Mouse (Mus musculus): ENCODE data around the gene Ahnak. TPM values are rescaled to one million over a fixed set of nuclear protein-coding genes. Genes with fewer than 3 reads are reported as not detected.

The Ahnak gene
- polyA plus RNA-seq, 1 experiment from 2014 or later = 28.7 TPM

- Histone ChIP-seq H3K4me3 (ENCODE audit: low read length) (no peak overlapping the region), H3K9ac (ENCODE audit: low read length) (no peak overlapping the region), H3K36me3 (ENCODE audit: control insufficient read depth, insufficient read depth) (no peaks in the 10 kb centered on the region), H3K4me1 (ENCODE audit: control insufficient read depth, insufficient read depth, low read length) (no peaks in the 10 kb centered on the region), H3K4me2 (ENCODE audit: low read depth, low read length) (no peak overlapping the region), H3K9me3 (replicated peaks; ENCODE audit: control insufficient read depth, low read length) (no peaks in the 10 kb centered on the region), H3K27me3 (ENCODE audit: control insufficient read depth, insufficient read depth, low read length) (no peaks in the 10 kb centered on the region), H3K27ac (ENCODE audit: low read length) (no peak overlapping the region)
- ATAC-seq (replicated peaks; ENCODE audit: extremely low read depth, insufficient read depth, low FRiP score) = no peak
- 84% methylated on average over 8 of the region's 8 CpGs for WGBS
Observed at GRCm38 (mm10) chr19:9099751-9100150, 110.7 kb downstream of the Ahnak start.

DNA sequence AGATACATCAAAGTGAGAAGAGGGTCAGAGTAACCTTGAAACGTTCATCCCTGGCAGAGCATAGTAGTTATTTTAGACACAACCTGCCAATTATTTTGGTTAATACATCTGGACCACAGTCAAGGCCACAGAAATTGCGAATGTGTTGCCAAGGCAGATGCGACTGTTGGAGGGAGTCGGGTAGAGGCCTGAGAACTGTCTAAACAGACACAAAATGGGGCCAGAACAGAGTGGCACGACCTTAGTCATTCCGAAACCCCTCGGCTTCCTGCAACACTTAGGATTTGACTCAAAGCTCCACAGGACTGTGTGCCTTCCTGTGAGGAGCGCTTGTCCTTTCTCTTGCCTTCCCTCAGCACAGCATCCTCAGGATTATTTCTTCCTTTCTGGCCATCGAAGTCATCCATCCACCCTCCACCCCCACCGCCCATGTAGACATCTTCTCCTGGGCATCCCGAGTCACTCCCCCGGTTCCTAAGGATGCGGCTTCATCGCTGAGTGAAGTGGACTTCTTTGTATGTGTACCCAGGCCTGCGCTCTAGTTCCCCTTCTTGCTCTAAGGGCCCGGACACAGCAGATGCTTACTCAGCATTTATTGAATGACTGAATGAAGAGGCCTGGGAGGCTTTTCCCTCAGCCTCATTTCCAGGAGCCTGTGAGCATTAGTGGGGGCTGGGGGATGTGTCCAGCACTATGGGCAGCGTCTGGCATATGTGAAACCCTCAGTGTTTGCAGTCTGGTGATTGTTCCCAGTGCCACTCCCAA is 111.4 kb downstream of the Ahnak start:
- Histone ChIP-seq H3K4me2 (ENCODE audit: low read depth, low read length) (no peak overlapping the region), H3K9me3 (replicated peaks; ENCODE audit: control insufficient read depth, low read length) (no peaks in the 10 kb centered on the region), H3K36me3 (ENCODE audit: control insufficient read depth, insufficient read depth) (no peaks in the 10 kb centered on the region), H3K4me3 (ENCODE audit: low read length) (no peak overlapping the region), H3K9ac (ENCODE audit: low read length) (no peak overlapping the region), H3K27ac (ENCODE audit: low read length) (no peak overlapping the region), H3K4me1 (ENCODE audit: control insufficient read depth, insufficient read depth, low read length) (no peaks in the 10 kb centered on the region), H3K27me3 (ENCODE audit: control insufficient read depth, insufficient read depth, low read length) (no peaks in the 10 kb centered on the region)
- WGBS = 79% methylated on average over 17 of the region's 17 CpGs
- no peak for ATAC-seq (replicated peaks; ENCODE audit: extremely low read depth, insufficient read depth, low FRiP score)

GRCm38 (mm10) chr19:9101062-9101457 is 112.0 kb downstream of the Ahnak start:
- Histone ChIP-seq H3K4me2 (ENCODE audit: low read depth, low read length) (no peak overlapping the region), H3K36me3 (ENCODE audit: control insufficient read depth, insufficient read depth) (no peaks in the 10 kb centered on the region), H3K27ac (ENCODE audit: low read length) (no peak overlapping the region), H3K9ac (ENCODE audit: low read length) (no peak overlapping the region), H3K9me3 (replicated peaks; ENCODE audit: control insufficient read depth, low read length) (no peaks in the 10 kb centered on the region), H3K27me3 (ENCODE audit: control insufficient read depth, insufficient read depth, low read length) (no peaks in the 10 kb centered on the region), H3K4me1 (ENCODE audit: control insufficient read depth, insufficient read depth, low read length) (peaks cover 3% of the 10 kb centered on the region), H3K4me3 (ENCODE audit: low read length) (no peak overlapping the region)
- 77% methylated on average over 2 of the region's 2 CpGs for WGBS
- no peak for ATAC-seq (replicated peaks; ENCODE audit: extremely low read depth, insufficient read depth, low FRiP score)

- no peak overlapping the region for H3K27ac ChIP-seq (ENCODE audit: low read length)
- ATAC-seq (replicated peaks; ENCODE audit: extremely low read depth, insufficient read depth, low FRiP score) = no peak
- no peak overlapping the region for H3K4me2 ChIP-seq (ENCODE audit: low read depth, low read length)
- no peaks in the 10 kb centered on the region for H3K9me3 ChIP-seq (replicated peaks; ENCODE audit: control insufficient read depth, low read length)
- 76% methylated on average over 4 of the region's 4 CpGs for WGBS
- H3K4me1 ChIP-seq (ENCODE audit: control insufficient read depth, insufficient read depth, low read length) = peaks cover 19% of the 10 kb centered on the region
- H3K9ac ChIP-seq (ENCODE audit: low read length) = no peak overlapping the region
- no peaks in the 10 kb centered on the region for H3K36me3 ChIP-seq (ENCODE audit: control insufficient read depth, insufficient read depth)
- H3K4me3 ChIP-seq (ENCODE audit: low read length) = no peak overlapping the region
- H3K27me3 ChIP-seq (ENCODE audit: control insufficient read depth, insufficient read depth, low read length) = no peaks in the 10 kb centered on the region
Observed at GRCm38 (mm10) chr19:9103986-9104385, 114.9 kb downstream of the Ahnak start.

- no peak overlapping the region for H3K4me2 ChIP-seq (ENCODE audit: low read depth, low read length)
- H3K9me3 ChIP-seq (replicated peaks; ENCODE audit: control insufficient read depth, low read length) = no peaks in the 10 kb centered on the region
- peaks cover 19% of the 10 kb centered on the region for H3K4me1 ChIP-seq (ENCODE audit: control insufficient read depth, insufficient read depth, low read length)
- no peak overlapping the region for H3K4me3 ChIP-seq (ENCODE audit: low read length)
- H3K9ac ChIP-seq (ENCODE audit: low read length) = no peak overlapping the region
- no peaks in the 10 kb centered on the region for H3K36me3 ChIP-seq (ENCODE audit: control insufficient read depth, insufficient read depth)
- no peak overlapping the region for H3K27ac ChIP-seq (ENCODE audit: low read length)
- WGBS = 59% methylated on average over 3 of the region's 3 CpGs
- no peaks in the 10 kb centered on the region for H3K27me3 ChIP-seq (ENCODE audit: control insufficient read depth, insufficient read depth, low read length)
- ATAC-seq (replicated peaks; ENCODE audit: extremely low read depth, insufficient read depth, low FRiP score) = no peak
Observed at GRCm38 (mm10) chr19:9105101-9105685, 116.1 kb downstream of the Ahnak start.

DNA sequence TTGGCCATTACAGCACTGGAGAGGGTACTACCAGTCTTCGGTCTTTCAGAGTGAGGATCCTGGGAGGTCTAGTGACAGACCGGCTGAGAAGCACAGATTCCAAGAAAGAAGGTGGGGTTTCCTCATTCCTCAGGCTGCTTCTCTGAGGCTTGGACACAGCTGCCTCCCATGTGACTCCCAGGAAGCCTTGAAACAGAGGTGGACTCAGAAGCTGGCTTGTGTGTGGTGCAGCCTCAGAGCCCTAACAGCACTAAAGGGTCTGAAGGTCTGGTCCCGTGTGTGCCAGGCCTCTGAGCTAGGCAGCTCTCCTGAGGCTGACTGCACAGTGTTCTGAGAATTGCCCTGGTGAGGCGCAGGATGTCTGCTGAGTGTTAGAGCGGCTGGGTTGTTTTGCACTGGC is 117.0 kb downstream of the Ahnak start:
- WGBS = 49% methylated on average over 5 of the region's 5 CpGs
- 0 out of 2 replicates have a peak, but pooled peaks have one; percentile 14 for ATAC-seq (replicated peaks; ENCODE audit: extremely low read depth, insufficient read depth, low FRiP score)

DNA sequence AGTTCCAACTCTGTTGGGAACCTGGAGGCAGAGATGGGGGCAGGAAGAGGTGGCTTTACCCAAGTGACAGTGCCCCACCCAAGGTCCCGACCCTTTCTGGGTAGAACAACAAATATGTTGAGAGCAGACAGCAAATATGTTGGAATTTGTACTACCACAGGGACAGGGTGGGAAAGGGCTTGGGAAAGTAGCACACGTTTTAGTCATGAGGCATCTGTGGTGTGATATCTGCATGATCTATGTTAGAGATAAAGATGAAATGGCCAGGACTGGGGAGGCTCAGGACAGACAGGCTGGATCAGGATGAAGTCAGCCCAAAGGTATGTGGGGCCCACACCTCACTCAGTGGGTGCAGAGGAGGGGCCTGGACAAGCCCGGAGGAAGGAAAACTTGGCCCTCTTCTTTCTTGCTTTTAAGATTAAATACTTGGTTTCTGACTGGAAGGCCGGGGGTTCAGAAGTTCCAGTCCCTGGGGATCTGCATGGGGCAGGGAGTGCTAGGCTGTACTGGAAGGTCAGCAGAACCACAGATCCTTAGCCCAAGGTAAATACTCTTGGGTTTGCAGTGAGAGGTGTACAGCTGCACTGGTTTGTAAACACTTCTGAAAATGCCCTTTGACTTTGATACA is 117.8 kb downstream of the Ahnak start:
- 0 out of 2 replicates have a peak, but pooled peaks have one; percentile 59 for ATAC-seq (replicated peaks; ENCODE audit: extremely low read depth, insufficient read depth, low FRiP score)
- peak overlapping the region; percentile 24; the same call in 1 of the 2 replicates for H3K9ac ChIP-seq (ENCODE audit: low read length)

More for the DNA sequence above, 117.0 kb downstream of the Ahnak start:
- H3K4me2 ChIP-seq (ENCODE audit: low read depth, low read length) = no peak overlapping the region
- no peaks in the 10 kb centered on the region for H3K9me3 ChIP-seq (replicated peaks; ENCODE audit: control insufficient read depth, low read length)
- no peaks in the 10 kb centered on the region for H3K36me3 ChIP-seq (ENCODE audit: control insufficient read depth, insufficient read depth)
- H3K4me1 ChIP-seq (ENCODE audit: control insufficient read depth, insufficient read depth, low read length) = peaks cover 19% of the 10 kb centered on the region
- H3K9ac ChIP-seq (ENCODE audit: low read length) = no peak overlapping the region
- peak overlapping the region; percentile 36; the same call in 1 of the 2 replicates for H3K27ac ChIP-seq (ENCODE audit: low read length)
- H3K27me3 ChIP-seq (ENCODE audit: control insufficient read depth, insufficient read depth, low read length) = no peaks in the 10 kb centered on the region
- H3K4me3 ChIP-seq (ENCODE audit: low read length) = no peak overlapping the region

GRCm38 (mm10) chr19:9107379-9107755 is 118.3 kb downstream of the Ahnak start:
- Histone ChIP-seq H3K4me3 (ENCODE audit: low read length) (no peak overlapping the region), H3K4me1 (ENCODE audit: control insufficient read depth, insufficient read depth, low read length) (peaks cover 19% of the 10 kb centered on the region), H3K27me3 (ENCODE audit: control insufficient read depth, insufficient read depth, low read length) (no peaks in the 10 kb centered on the region), H3K9ac (ENCODE audit: low read length) (no peak overlapping the region), H3K27ac (ENCODE audit: low read length) (peak overlapping the region; percentile 7; the same call in 1 of the 2 replicates), H3K9me3 (replicated peaks; ENCODE audit: control insufficient read depth, low read length) (no peaks in the 10 kb centered on the region), H3K36me3 (ENCODE audit: control insufficient read depth, insufficient read depth) (no peaks in the 10 kb centered on the region), H3K4me2 (ENCODE audit: low read depth, low read length) (no peak overlapping the region)
- ATAC-seq (replicated peaks; ENCODE audit: extremely low read depth, insufficient read depth, low FRiP score) = 0 out of 2 replicates have a peak, but pooled peaks have one; percentile 21
- WGBS = 70% methylated on average over 1 of the region's 1 CpGs

More for the DNA sequence above, 117.8 kb downstream of the Ahnak start:
- H3K4me2 ChIP-seq (ENCODE audit: low read depth, low read length) = no peak overlapping the region
- no peaks in the 10 kb centered on the region for H3K36me3 ChIP-seq (ENCODE audit: control insufficient read depth, insufficient read depth)
- H3K4me3 ChIP-seq (ENCODE audit: low read length) = no peak overlapping the region
- H3K4me1 ChIP-seq (ENCODE audit: control insufficient read depth, insufficient read depth, low read length) = peaks cover 19% of the 10 kb centered on the region
- H3K27ac ChIP-seq (ENCODE audit: low read length) = peak overlapping the region; percentile 36; the same call in 1 of the 2 replicates
- H3K9me3 ChIP-seq (replicated peaks; ENCODE audit: control insufficient read depth, low read length) = no peaks in the 10 kb centered on the region
- H3K27me3 ChIP-seq (ENCODE audit: control insufficient read depth, insufficient read depth, low read length) = no peaks in the 10 kb centered on the region
- 16% methylated on average over 4 of the region's 4 CpGs for WGBS

GRCm38 (mm10) chr19:9108536-9108935 is 119.5 kb downstream of the Ahnak start:
- Histone ChIP-seq H3K4me2 (ENCODE audit: low read depth, low read length) (no peak overlapping the region), H3K9me3 (replicated peaks; ENCODE audit: control insufficient read depth, low read length) (no peaks in the 10 kb centered on the region), H3K9ac (ENCODE audit: low read length) (no peak overlapping the region), H3K27me3 (ENCODE audit: control insufficient read depth, insufficient read depth, low read length) (no peaks in the 10 kb centered on the region), H3K27ac (ENCODE audit: low read length) (no peak overlapping the region), H3K36me3 (ENCODE audit: control insufficient read depth, insufficient read depth) (peaks cover 6% of the 10 kb centered on the region; the same call in 1 of the 2 replicates), H3K4me3 (ENCODE audit: low read length) (no peak overlapping the region), H3K4me1 (ENCODE audit: control insufficient read depth, insufficient read depth, low read length) (peaks cover 19% of the 10 kb centered on the region)
- 70% methylated on average over 1 of the region's 1 CpGs for WGBS
- ATAC-seq (replicated peaks; ENCODE audit: extremely low read depth, insufficient read depth, low FRiP score) = no peak
